Mouse (Mus musculus) myocyte (in vitro differentiated cells): ENCODE data around the gene Gemin2. TPM values are rescaled to one million over a fixed set of nuclear protein-coding genes. Genes with fewer than 3 reads are reported as not detected.

Experiments
- H3K27me3 ChIP-seq: one replicate; pipeline ENCODE4 v1.6.1; 2011; ENCODE audit not compliant: control insufficient read depth, insufficient read depth, insufficient read length
- H3K36me3 ChIP-seq: one replicate; pipeline ENCODE4 v1.6.1; 2011; ENCODE audit not compliant: control insufficient read depth, insufficient read depth
- H3K4me2 ChIP-seq: one replicate; pipeline ENCODE4 v1.6.1; 2011; ENCODE audit warnings: low read depth, control low read depth
- H3K4me3 ChIP-seq: one replicate; pipeline ENCODE4 v1.5.1; 2011; ENCODE audit warnings: mild to moderate bottlenecking, control low read depth, moderate library complexity
- H3K79me2 ChIP-seq: one replicate; pipeline ENCODE4 v1.6.1; 2011; ENCODE audit not compliant: control insufficient read depth, insufficient read depth
- H3ac ChIP-seq: one replicate; pipeline ENCODE4 v1.6.1; 2011; ENCODE audit not compliant: control insufficient read depth, insufficient read length
- CEBPB ChIP-seq: IDR thresholded peaks from 2 replicates; pipeline ENCODE4 v1.6.1; 2011; ENCODE audit warnings: mild to moderate bottlenecking, moderate library complexity; ENCODE audit not compliant: poor library complexity, insufficient read depth, severe bottlenecking
- E2F4 ChIP-seq: IDR thresholded peaks from one replicate; pipeline ENCODE4 v1.6.1; 2011; ENCODE audit warnings: mild to moderate bottlenecking, control low read depth, moderate library complexity; ENCODE audit not compliant: insufficient read depth
- MAX ChIP-seq: IDR thresholded peaks from one replicate; pipeline ENCODE4 v1.6.1; 2011; ENCODE audit warnings: low read depth, mild to moderate bottlenecking, control low read depth
- MYOD1 ChIP-seq, 3 experiments: IDR thresholded peaks; one replicate each; pipeline ENCODE4 v1.6.1; 2011; ENCODE audit warnings: control low read depth in 2 of 3, low read depth in 2 of 3, mild to moderate bottlenecking in 2 of 3, moderate library complexity in 1 of 3; ENCODE audit not compliant: insufficient read length in 2 of 3, control insufficient read depth in 1 of 3
- MYOG ChIP-seq, 3 experiments: IDR thresholded peaks; one replicate each; pipeline ENCODE4 v1.6.1; 2011; ENCODE audit warnings: control low read depth in 2 of 3, low read depth in 2 of 3, mild to moderate bottlenecking in 2 of 3; ENCODE audit not compliant: insufficient read length in 2 of 3, control insufficient read depth in 1 of 3, insufficient read depth in 1 of 3
- POLR2A ChIP-seq: IDR thresholded peaks from one replicate; pipeline ENCODE4 v1.6.1; 2011; ENCODE audit warnings: low read depth, mild to moderate bottlenecking, control low read depth, moderate library complexity; ENCODE audit not compliant: insufficient read length
- POLR2AphosphoS2 ChIP-seq: IDR thresholded peaks from one replicate; pipeline ENCODE4 v1.6.1; 2011; ENCODE audit warnings: low read depth, control low read depth; ENCODE audit not compliant: insufficient read length
- REST ChIP-seq: IDR thresholded peaks from one replicate; pipeline ENCODE4 v1.6.1; 2011; ENCODE audit warnings: mild to moderate bottlenecking, control low read depth, moderate library complexity; ENCODE audit not compliant: insufficient read depth, insufficient read length
- SRF ChIP-seq: IDR thresholded peaks from one replicate; pipeline ENCODE4 v1.6.1; 2011; ENCODE audit warnings: low read depth; ENCODE audit not compliant: control insufficient read depth, insufficient read length
- TCF12 ChIP-seq: IDR thresholded peaks from one replicate; pipeline ENCODE4 v1.6.1; 2011; ENCODE audit warnings: mild to moderate bottlenecking, control low read depth; ENCODE audit not compliant: poor library complexity, insufficient read depth, severe bottlenecking
- TCF3 ChIP-seq: IDR thresholded peaks from one replicate; pipeline ENCODE4 v1.6.1; 2011; ENCODE audit warnings: low read depth, control low read depth; ENCODE audit not compliant: insufficient read length
- USF1 ChIP-seq: IDR thresholded peaks from one replicate; pipeline ENCODE4 v1.6.1; 2011; ENCODE audit warnings: low read depth, mild to moderate bottlenecking, control low read depth, moderate library complexity
- polyA plus RNA-seq: library from polyadenylated mRNA; unstranded; fragments of >200 nt; fragmentation: generic; extraction: Trizol; gene quantifications from one replicate; pipeline ENCODE4 v1.2.1, GENCODE M21; 2012; ENCODE audit warnings: missing spikeins

Gene Gemin2
- polyA plus RNA-seq, 1 experiment = 10.2 TPM

DNA sequence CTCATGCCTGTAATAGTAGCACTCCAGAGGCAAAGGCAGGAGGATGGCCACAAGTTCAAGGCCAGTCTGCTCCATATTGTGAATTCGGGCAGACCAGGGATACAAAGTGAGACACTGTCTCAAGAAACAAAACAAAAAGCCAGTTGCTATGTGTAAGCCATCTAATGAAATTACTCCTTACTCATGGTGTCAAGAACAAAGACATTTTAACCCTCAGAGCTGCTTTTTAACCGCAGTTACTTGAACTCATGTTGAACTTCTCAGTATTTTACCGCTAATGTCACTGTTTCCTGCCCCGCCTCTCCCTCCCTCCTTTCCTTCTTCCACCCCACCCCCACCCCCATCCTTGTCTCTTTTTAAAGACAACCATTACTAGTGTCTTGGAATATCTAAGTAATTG, 8.1 kb downstream of the Gemin2 start:
- H3K36me3 ChIP-seq = peaks cover 37% of the 10 kb centered on the region
- TF ChIP-seq REST (no peak), MYOG (IDR thresholded peaks at IDR 0.05; ENCODE audit: control insufficient read depth in 1 of 3, insufficient read depth in 1 of 3, insufficient read length in 2 of 3, low read depth in 2 of 3) (no peak), CEBPB (no peak)
- no peak overlapping the region for H3K4me3 ChIP-seq
- no peaks in the 10 kb centered on the region for H3K27me3 ChIP-seq
- no peaks in the 10 kb centered on the region for H3K79me2 ChIP-seq
- no peak overlapping the region for H3ac ChIP-seq
- H3K4me2 ChIP-seq = no peak overlapping the region

DNA sequence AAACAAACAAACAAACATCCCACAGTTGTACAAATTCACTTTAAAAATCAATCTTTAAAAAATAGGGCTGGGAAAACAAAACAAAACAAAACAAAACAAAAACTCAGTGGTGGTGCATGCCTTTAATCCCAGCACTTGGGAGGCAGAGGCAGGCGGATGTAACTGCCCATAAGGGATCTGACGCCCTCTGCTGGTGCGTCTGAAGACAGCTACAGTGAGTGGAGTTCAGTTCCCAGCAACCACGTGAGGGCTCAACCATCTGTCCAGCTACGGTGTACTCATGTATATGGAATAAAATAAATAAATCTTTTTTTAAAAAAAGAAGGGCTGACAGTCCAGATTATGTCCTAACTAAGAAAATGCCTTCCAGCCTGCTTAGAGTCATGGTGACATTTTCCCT, 18.9 kb downstream of the Gemin2 start:
- H3K79me2 ChIP-seq = no peaks in the 10 kb centered on the region
- H3ac ChIP-seq = no peak overlapping the region
- TF ChIP-seq MAX (no peak), MYOG (IDR thresholded peaks at IDR 0.05; ENCODE audit: control insufficient read depth in 1 of 3, insufficient read depth in 1 of 3, insufficient read length in 2 of 3, low read depth in 2 of 3) (no peak), USF1 (no peak), MYOD1 (IDR thresholded peaks at IDR 0.05; ENCODE audit: control insufficient read depth in 1 of 3, insufficient read length in 2 of 3, low read depth in 2 of 3) (no peak), TCF3 (no peak), TCF12 (no peak), SRF (no peak), POLR2A (no peak), CEBPB (no peak), E2F4 (no peak)
- H3K36me3 ChIP-seq = no peaks in the 10 kb centered on the region
- H3K4me2 ChIP-seq = no peak overlapping the region
- H3K4me3 ChIP-seq = no peak overlapping the region
- no peaks in the 10 kb centered on the region for H3K27me3 ChIP-seq

DNA sequence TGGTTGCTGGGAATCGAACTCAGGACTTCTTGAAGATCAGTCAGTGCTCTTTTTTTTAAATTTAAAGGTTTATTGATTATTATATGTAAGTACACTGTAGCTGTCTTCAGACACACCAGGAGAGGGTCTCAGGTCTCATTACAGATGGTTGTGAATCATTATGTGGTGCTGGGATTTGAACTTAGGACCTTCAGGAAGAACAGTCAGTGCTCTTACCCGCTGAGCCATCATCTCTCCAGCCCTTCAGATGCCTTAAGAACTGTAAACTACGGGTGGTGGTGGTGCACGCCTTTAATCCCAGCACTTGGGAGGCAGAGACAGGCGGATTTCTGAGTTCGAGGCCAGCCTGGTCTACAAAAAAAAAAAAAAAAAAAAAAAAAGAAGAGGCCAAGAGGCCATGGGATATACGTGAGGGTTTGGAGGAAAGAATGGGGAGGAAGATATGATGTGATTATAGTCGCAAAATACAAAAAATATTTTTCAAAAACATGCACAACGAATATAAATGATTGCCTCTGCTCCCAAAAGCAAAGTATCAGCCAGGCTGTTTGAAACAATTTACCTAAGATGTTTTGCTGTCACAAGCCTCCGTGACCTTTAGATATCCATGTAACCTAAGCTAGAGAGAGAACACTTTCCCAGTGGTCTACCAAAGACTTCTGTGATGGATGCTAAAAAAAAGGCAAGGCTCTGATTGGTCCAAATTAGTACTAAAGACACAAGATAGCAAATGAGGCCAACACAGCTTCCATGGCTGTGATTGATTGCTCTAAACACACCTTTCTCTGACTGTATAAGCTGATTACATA, 26.2 kb downstream of the Gemin2 start:
- Histone ChIP-seq H3K36me3 (peaks cover 8% of the 10 kb centered on the region), H3K4me2 (peak overlapping the region; percentile 12), H3K27me3 (no peaks in the 10 kb centered on the region), H3ac (no peak overlapping the region), H3K79me2 (no peaks in the 10 kb centered on the region), H3K4me3 (no peak overlapping the region)
- TF ChIP-seq USF1 (no peak), MAX (no peak), CEBPB (no peak), MYOG (IDR thresholded peaks at IDR 0.05; ENCODE audit: control insufficient read depth in 1 of 3, insufficient read depth in 1 of 3, insufficient read length in 2 of 3, low read depth in 2 of 3) (no peak), POLR2AphosphoS2 (no peak), POLR2A (no peak), TCF3 (no peak), SRF (no peak), E2F4 (no peak), TCF12 (no peak), REST (no peak), MYOD1 (IDR thresholded peaks at IDR 0.05; ENCODE audit: control insufficient read depth in 1 of 3, insufficient read length in 2 of 3, low read depth in 2 of 3) (no peak)

GRCm38 (mm10) chr12:59039971-59040844, 27.0 kb downstream of the Gemin2 start:
- H3K27me3 ChIP-seq = no peaks in the 10 kb centered on the region
- peak overlapping the region; percentile 12 for H3K4me2 ChIP-seq
- H3ac ChIP-seq = no peak overlapping the region
- H3K79me2 ChIP-seq = no peaks in the 10 kb centered on the region
- no peak for TF ChIP-seq REST
- TF ChIP-seq E2F4 = no peak
- TF ChIP-seq CEBPB = no peak
- no peak for TF ChIP-seq MYOD1 (IDR thresholded peaks at IDR 0.05; ENCODE audit: control insufficient read depth in 1 of 3, insufficient read length in 2 of 3, low read depth in 2 of 3)
- TF ChIP-seq MYOG (IDR thresholded peaks at IDR 0.05; ENCODE audit: control insufficient read depth in 1 of 3, insufficient read depth in 1 of 3, insufficient read length in 2 of 3, low read depth in 2 of 3) = no peak
- peak; percentile 39 for TF ChIP-seq POLR2A
- TF ChIP-seq TCF3 = no peak
- no peak for TF ChIP-seq TCF12
- peak; percentile 81 for TF ChIP-seq POLR2AphosphoS2
- TF ChIP-seq USF1 = no peak
- no peak for TF ChIP-seq SRF
- no peak overlapping the region for H3K4me3 ChIP-seq
- H3K36me3 ChIP-seq = peaks cover 14% of the 10 kb centered on the region
